23 mouse cellular contexts compared by ENCODE assay signal in genomic region chr15:98048918-98049700, GRCm38 (mm10). TPM values are rescaled to one million over a fixed set of nuclear protein-coding genes. Genes with fewer than 3 reads are reported as not detected.
A peak's percentile ranks its signal among the peaks of the same experiment; 100 is the strongest.
DNase-seq lines count a peak whose midpoint lies in the region; ATAC-seq and TF ChIP-seq lines count a peak whose summit lies in the region.
"Had no signal": no experiment of that assay in that cellular context is flagged by ENCODE, and none has a peak within 500 bp of the region (broad histone marks: within the 10 kb centered on the region; RNA-seq: fewer than 3 reads in every experiment).

No protein-coding gene starts in this region.

- intact Hi-C loops in gastrocnemius, adult 2 months (cut with DNase I), result no loop called here

- no peaks in the 10 kb centered on the region for H3K79me2 ChIP-seq in myocyte (ENCODE audit: control insufficient read depth, insufficient read depth)

- H3K4me1 ChIP-seq in limb, embryonic 12.5 days (replicated peaks), result no peaks in the 10 kb centered on the region
- H3K4me1 ChIP-seq in limb, embryonic 10.5 days, result no peaks in the 10 kb centered on the region
- H3K4me1 ChIP-seq: forebrain, embryonic 12.5 days; heart, embryonic 10.5 days; hindbrain, embryonic 13.5 days had no signal

- no peak overlapping the region for H3K4me3 ChIP-seq in limb, embryonic 12.5 days (replicated peaks)
- no peak overlapping the region for H3K4me3 ChIP-seq in limb, embryonic 10.5 days
- no peak overlapping the region for H3K4me3 ChIP-seq in myocyte
- H3K4me3 ChIP-seq in gastrocnemius, adult 2 months, result no peak overlapping the region
- H3K4me3 ChIP-seq: forebrain, embryonic 12.5 days; heart, embryonic 10.5 days; hindbrain, embryonic 13.5 days had no signal

- no peak for TF ChIP-seq CTCF in gastrocnemius, adult 2 months (IDR thresholded peaks at IDR 0.05)

- H3K9me3 ChIP-seq in limb, embryonic 12.5 days, result no peaks in the 10 kb centered on the region; the same call in 1 of the 2 replicates
- no peaks in the 10 kb centered on the region for H3K9me3 ChIP-seq in limb, embryonic 10.5 days (replicated peaks)
- H3K9me3 ChIP-seq: heart, embryonic 10.5 days had no signal

- 0 out of 2 replicates have a peak overlapping the region, but pooled peaks have one; percentile 7 for H3K27ac ChIP-seq in limb, embryonic 12.5 days
- H3K27ac ChIP-seq in limb, embryonic 10.5 days, result no peak overlapping the region
- no peak overlapping the region for H3K27ac ChIP-seq in gastrocnemius, adult 2 months
- H3K27ac ChIP-seq: forebrain, embryonic 12.5 days; heart, embryonic 10.5 days; hindbrain, embryonic 13.5 days; hindbrain, postnatal 0 days had no signal

- no peak overlapping the region for H3ac ChIP-seq in myocyte (ENCODE audit: control insufficient read depth, insufficient read length)

- ATAC-seq in limb, embryonic 12.5 days (ENCODE audit: insufficient number of reproducible peaks, insufficient read depth, low FRiP score, low TSS enrichment, low read depth), result no peak
- no peak for ATAC-seq in granulocyte monocyte progenitor cell, adult 5-6 weeks (replicated peaks; ENCODE audit: poor library complexity, severe bottlenecking)
- ATAC-seq: forebrain, postnatal 0 days; hindbrain, postnatal 0 days had no signal

- no peak overlapping the region for H3K9ac ChIP-seq in limb, embryonic 12.5 days (replicated peaks)
- H3K9ac ChIP-seq: forebrain, embryonic 12.5 days; forebrain, postnatal 0 days; hindbrain, embryonic 13.5 days had no signal

- peaks cover 92% of the 10 kb centered on the region for H3K36me3 ChIP-seq in limb, embryonic 12.5 days
- peaks cover 92% of the 10 kb centered on the region for H3K36me3 ChIP-seq in limb, embryonic 10.5 days
- H3K36me3 ChIP-seq in myocyte (ENCODE audit: control insufficient read depth, insufficient read depth), result peaks cover 58% of the 10 kb centered on the region

- TF ChIP-seq POLR2A in myocyte (IDR thresholded peaks at IDR 0.05; ENCODE audit: insufficient read length, low read depth), result no peak

- no peak for DNase-seq in limb, embryonic 10.5 days (ENCODE audit: low spot score)
- peak; percentile 79 for DNase-seq in Muller cell, postnatal 12 days (ENCODE audit: inconsistent ontology term)
- DNase-seq in fibroblast of lung, adult 2 months (ENCODE audit: low read depth), result peak; percentile 64
- DNase-seq in gastrocnemius, adult 2 months, result no peak
- no peak for DNase-seq in embryo, embryonic 10.5 days (ENCODE audit: low spot score)
- DNase-seq: adrenal gland, postnatal 10 days; B cell, adult 2 months; cerebellum, adult 11 months; cerebellum, adult 8-10 months; cerebellum, postnatal 14 days; forebrain, postnatal 0 days; gastrocnemius, postnatal 25 days; heart, adult 18-20 months; heart, postnatal 10 days; kidney, adult 11 months had no signal

- 94% methylated on average over 13 of the region's 13 CpGs for WGBS in limb, embryonic 12.5 days
- 96% methylated on average over 13 of the region's 13 CpGs for WGBS in limb, embryonic 10.5 days

- H3K4me2 ChIP-seq in limb, embryonic 12.5 days, result no peak overlapping the region
- H3K4me2 ChIP-seq in myocyte (ENCODE audit: low read depth), result peak overlapping the region; percentile 35
- H3K4me2 ChIP-seq: forebrain, embryonic 12.5 days; hindbrain, embryonic 13.5 days had no signal

- no peaks in the 10 kb centered on the region for H3K27me3 ChIP-seq in limb, embryonic 12.5 days
- H3K27me3 ChIP-seq in limb, embryonic 10.5 days (ENCODE audit: low read depth, poor library complexity, severe bottlenecking), result no peaks in the 10 kb centered on the region
- H3K27me3 ChIP-seq in myocyte (ENCODE audit: control insufficient read depth, insufficient read depth, insufficient read length), result no peaks in the 10 kb centered on the region
- H3K27me3 ChIP-seq: forebrain, embryonic 12.5 days; hindbrain, embryonic 13.5 days had no signal

TF ChIP-seq in myocyte, 11 proteins besides CTCF, POLR2A, EP300 and RAD21:
- TF ChIP-seq TCF12 (IDR thresholded peaks at IDR 0.05; ENCODE audit: insufficient read depth, poor library complexity, severe bottlenecking), result no peak
- TF ChIP-seq MYOG (IDR thresholded peaks at IDR 0.05; ENCODE audit: control insufficient read depth in 1 of 3, insufficient read depth in 1 of 3, insufficient read length in 2 of 3, low read depth in 2 of 3), result no peak
- no peak for TF ChIP-seq USF1 (IDR thresholded peaks at IDR 0.05; ENCODE audit: low read depth)
- TF ChIP-seq TCF3 (IDR thresholded peaks at IDR 0.05; ENCODE audit: insufficient read length, low read depth), result no peak
- no peak for TF ChIP-seq SRF (IDR thresholded peaks at IDR 0.05; ENCODE audit: control insufficient read depth, insufficient read length, low read depth)
- TF ChIP-seq REST (IDR thresholded peaks at IDR 0.05; ENCODE audit: insufficient read depth, insufficient read length), result no peak
- TF ChIP-seq E2F4 (IDR thresholded peaks at IDR 0.05; ENCODE audit: insufficient read depth), result no peak

RNA-seq across cellular contexts. Expression of gene Pfkm, which starts 43.3 kb away (rescaled TPM):
- 49.4 and 52.7 TPM in 2 replicates for polyA plus RNA-seq in limb, embryonic 12.5 days (2016; fragmentation: Nextera tagmentation; extraction: Ambion mirVana)
- 36.3 and 42.9 TPM in 2 replicates for polyA plus RNA-seq in limb, embryonic 10.5 days (2016; fragmentation: Nextera tagmentation; extraction: Ambion mirVana)
- polyA plus RNA-seq in myocyte (2012; fragmentation: generic; extraction: Trizol), result 401 TPM
- total RNA-seq in gastrocnemius, adult 2 months (2021), result 1,000 to 10,000 TPM; 2,669 to 2,908 TPM
- 9.5 and 11.5 TPM in 2 replicates for total RNA-seq in granulocyte monocyte progenitor cell, adult 5-6 weeks (2014; fragmentation: Nextera tagmentation)
- 10.8 and 15.8 TPM in 2 replicates for total RNA-seq in granulocyte monocyte progenitor cell, adult 5-6 weeks (2017)

RNA-seq across cellular contexts. Expression of gene Senp1, which starts 44.4 kb away (rescaled TPM):
- polyA plus RNA-seq in limb, embryonic 12.5 days (2016; fragmentation: Nextera tagmentation; extraction: Ambion mirVana), result 46.3 and 46.9 TPM in 2 replicates
- polyA plus RNA-seq in limb, embryonic 10.5 days (2016; fragmentation: Nextera tagmentation; extraction: Ambion mirVana), result 46.8 and 51.6 TPM in 2 replicates
- 10.4 TPM for polyA plus RNA-seq in myocyte (2012; fragmentation: generic; extraction: Trizol)
- 1 to 10 TPM; 7.4 to 8.5 TPM for total RNA-seq in gastrocnemius, adult 2 months (2021)
- 82.1 and 83.1 TPM in 2 replicates for total RNA-seq in granulocyte monocyte progenitor cell, adult 5-6 weeks (2014; fragmentation: Nextera tagmentation)
- total RNA-seq in granulocyte monocyte progenitor cell, adult 5-6 weeks (2017), result 60.5 and 66.6 TPM in 2 replicates

RNA-seq across cellular contexts. Expression of gene Col2a1, which starts 44.6 kb away (rescaled TPM):
- polyA plus RNA-seq in limb, embryonic 12.5 days (2016; fragmentation: Nextera tagmentation; extraction: Ambion mirVana), result 431 and 545 TPM in 2 replicates
- polyA plus RNA-seq in limb, embryonic 10.5 days (2016; fragmentation: Nextera tagmentation; extraction: Ambion mirVana), result 72.8 and 186 TPM in 2 replicates
- polyA plus RNA-seq in myocyte (2012; fragmentation: generic; extraction: Trizol), result 0.01 TPM
- 1 to 10 TPM; 1.1 to 1.5 TPM for total RNA-seq in gastrocnemius, adult 2 months (2021)
- not detected in 2 replicates for total RNA-seq in granulocyte monocyte progenitor cell, adult 5-6 weeks (2014; fragmentation: Nextera tagmentation)
- total RNA-seq in granulocyte monocyte progenitor cell, adult 5-6 weeks (2017), result not detected in 2 replicates
- total RNA-seq: hematopoietic stem cell, adult 5-6 weeks had no signal

Comparison
In these comparisons a context has a peak if more than half of its experiments do, and no peak if none do; other contexts are left out.
1. DNase-seq: peak in Muller cell, postnatal 12 days (single experiment) and fibroblast of lung, adult 2 months (single experiment); none in limb, embryonic 10.5 days (single experiment), gastrocnemius, adult 2 months (single experiment) and embryo, embryonic 10.5 days (single experiment).
2. RNA of gene Col2a1, which starts 44.6 kb away (polyA plus RNA-seq): 431 to 545 TPM in limb, embryonic 12.5 days and 72.8 to 186 TPM in limb, embryonic 10.5 days; 0.01 TPM in myocyte (single experiment); every median in the first group is over 10 times any median in the second.